Mouse (Mus musculus) testis, adult 2 months (tissue): Measurements from ENCODE around the gene Obscn.

ENCODE experiments used
- CTCF ChIP-seq: fragments of 200-500 bp; IDR thresholded peaks from 2 replicates; pipeline ENCODE4 v1.5.1; 2012; ENCODE audit warnings: low read depth, mild to moderate bottlenecking, inconsistent platforms, low read length, moderate library complexity; ENCODE audit not compliant: control insufficient read depth, insufficient read depth, insufficient replicate concordance
- POLR2A ChIP-seq: fragments of 200-500 bp; IDR thresholded peaks from 2 replicates; pipeline ENCODE4 v1.6.1; 2012; ENCODE audit warnings: low read depth, mild to moderate bottlenecking, inconsistent platforms, low read length, moderate library complexity; ENCODE audit not compliant: control insufficient read depth

DNA sequence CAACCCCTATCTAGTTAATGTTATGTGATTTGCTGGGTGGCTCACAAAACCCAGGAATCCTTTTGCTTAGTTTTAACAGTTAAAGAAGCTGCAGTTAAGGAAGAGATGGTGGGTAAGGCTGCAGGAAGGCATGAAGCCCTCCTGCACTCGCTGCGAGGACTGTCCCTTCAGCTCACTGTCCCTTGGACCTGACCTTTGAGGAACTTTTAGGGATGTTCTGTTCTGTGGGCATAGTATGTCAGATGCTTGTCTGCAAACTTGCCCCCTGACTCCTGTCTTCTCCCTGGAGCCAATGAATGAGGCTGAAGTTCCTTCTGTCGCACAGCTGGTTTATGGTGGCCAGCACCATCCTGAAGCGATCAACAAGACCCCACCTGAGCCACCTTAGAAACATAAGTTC is 147.0 kb downstream of the Obscn start:
- TF ChIP-seq CTCF (no peak), POLR2A (no peak)
